Mouse (Mus musculus) erythroblast, embryonic 14.5 days (primary cell): ENCODE results near the gene Lztr1. TPM values are rescaled to one million over a fixed set of nuclear protein-coding genes. Genes with fewer than 3 reads are reported as not detected.

ENCODE experiments used
- H3K27me3 ChIP-seq: 2 replicates; pipeline ENCODE4 v1.6.1; 2012; ENCODE audit warnings: inconsistent platforms; ENCODE audit not compliant: control insufficient read depth
- H3K36me3 ChIP-seq: 2 replicates; pipeline ENCODE4 v1.6.1; 2012; ENCODE audit warnings: mild to moderate bottlenecking, inconsistent platforms; ENCODE audit not compliant: control insufficient read depth
- H3K4me1 ChIP-seq: 2 replicates; pipeline ENCODE4 v1.6.1; 2012; ENCODE audit warnings: inconsistent platforms; ENCODE audit not compliant: control insufficient read depth
- H3K4me3 ChIP-seq: replicated peaks from 2 replicates; pipeline ENCODE3; 2012; ENCODE audit warnings: moderate library complexity, mild to moderate bottlenecking, inconsistent platforms
- H3K9me3 ChIP-seq: 2 replicates; pipeline ENCODE4 v1.6.1; 2012; ENCODE audit warnings: low read length, inconsistent platforms, mixed read lengths; ENCODE audit not compliant: control insufficient read depth
- GATA1 ChIP-seq: IDR thresholded peaks from 2 replicates; pipeline ENCODE4 v1.6.1; 2012; ENCODE audit warnings: low read length, inconsistent platforms, mixed read lengths
- TAL1 ChIP-seq: IDR thresholded peaks from 3 replicates; pipeline ENCODE4 v1.6.1; 2012; ENCODE audit warnings: low read length, inconsistent platforms, mixed read lengths
- polyA plus RNA-seq: library from polyadenylated mRNA; stranded (reverse); fragments of >175 nt; gene quantifications from 2 replicates; pipeline ENCODE4 v1.2.3, GENCODE M21; 2012

Gene Lztr1
- polyA plus RNA-seq = 0.59 and 0.78 TPM in 2 replicates

DNA sequence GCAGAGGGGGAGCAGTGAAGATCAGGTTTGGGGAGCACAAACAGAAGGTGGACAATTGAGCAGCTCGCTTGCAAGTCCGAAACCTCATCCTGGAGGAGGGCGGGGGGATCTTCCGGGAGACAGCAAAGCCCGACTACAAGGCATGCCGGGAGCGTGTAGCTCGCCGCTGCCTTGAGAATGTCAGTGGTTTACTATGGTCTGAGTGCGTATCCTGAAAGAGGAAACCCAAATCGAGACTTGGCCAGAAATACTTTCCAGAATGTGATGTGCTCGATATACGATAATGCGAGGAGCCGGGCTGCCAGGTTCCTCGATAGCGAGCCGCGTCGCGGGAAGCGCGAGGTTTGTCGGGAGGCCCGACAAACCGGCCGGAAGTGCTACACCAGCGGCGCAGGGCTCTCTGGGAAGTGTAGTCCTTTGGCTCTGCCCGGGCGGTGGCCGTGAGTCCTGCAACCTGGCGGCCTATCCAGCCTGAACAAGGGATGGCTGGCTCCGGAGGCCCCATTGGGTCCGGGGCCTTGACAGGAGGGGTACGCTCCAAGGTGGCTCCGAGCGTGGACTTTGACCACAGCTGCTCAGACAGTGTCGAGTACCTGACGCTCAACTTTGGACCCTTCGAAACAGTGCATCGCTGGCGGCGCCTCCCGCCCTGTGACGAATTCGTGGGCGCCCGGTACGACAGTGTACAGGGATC, at the start of gene Lztr1:
Gene Lztr1 (plus strand): TSS at position 143 of the 694 bp plus-strand sequence.
- Histone ChIP-seq H3K36me3 (peaks cover 37% of the 10 kb centered on the region), H3K27me3 (peaks cover 22% of the 10 kb centered on the region), H3K9me3 (no peaks in the 10 kb centered on the region), H3K4me3 (peak within 1 kb of the TSS; percentile 83), H3K4me1 (peaks cover 39% of the 10 kb centered on the region)
- TF ChIP-seq TAL1 (no peak), GATA1 (no peak)

- peaks cover 52% of the 10 kb centered on the region for H3K4me1 ChIP-seq
- peaks cover 79% of the 10 kb centered on the region for H3K36me3 ChIP-seq
- H3K4me3 ChIP-seq = no peak overlapping the region
- no peaks in the 10 kb centered on the region for H3K27me3 ChIP-seq
- no peaks in the 10 kb centered on the region for H3K9me3 ChIP-seq
- no peak for TF ChIP-seq GATA1
- TF ChIP-seq TAL1 = no peak
Observed at GRCm38 (mm10) chr16:17460254-17460653, 48.2 kb upstream of the Lztr1 start.

DNA sequence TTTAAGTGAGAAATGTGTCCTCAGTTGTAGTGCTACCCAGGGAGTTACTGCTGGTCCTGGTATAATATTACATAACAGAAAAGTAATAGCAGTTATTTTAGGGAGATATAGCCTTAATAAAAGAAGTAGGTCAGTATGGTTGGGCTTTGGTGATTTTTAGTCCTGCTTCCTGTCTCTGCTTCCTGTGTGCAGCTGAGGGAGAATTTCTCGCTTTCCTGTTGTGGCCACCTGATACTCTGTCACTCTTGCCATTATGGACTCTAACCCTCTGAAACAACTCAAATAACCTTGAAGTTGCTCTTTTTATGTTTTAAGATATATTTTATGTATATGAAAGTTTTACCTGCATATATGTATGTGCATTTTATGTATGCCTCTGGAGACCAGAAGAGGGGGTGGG, 46.9 kb upstream of the Lztr1 start:
- H3K4me3 ChIP-seq = no peak overlapping the region
- H3K4me1 ChIP-seq = peaks cover 43% of the 10 kb centered on the region
- H3K36me3 ChIP-seq = peaks cover 73% of the 10 kb centered on the region
- H3K9me3 ChIP-seq = no peaks in the 10 kb centered on the region
- TF ChIP-seq TAL1 (no peak), GATA1 (no peak)
- no peaks in the 10 kb centered on the region for H3K27me3 ChIP-seq

DNA sequence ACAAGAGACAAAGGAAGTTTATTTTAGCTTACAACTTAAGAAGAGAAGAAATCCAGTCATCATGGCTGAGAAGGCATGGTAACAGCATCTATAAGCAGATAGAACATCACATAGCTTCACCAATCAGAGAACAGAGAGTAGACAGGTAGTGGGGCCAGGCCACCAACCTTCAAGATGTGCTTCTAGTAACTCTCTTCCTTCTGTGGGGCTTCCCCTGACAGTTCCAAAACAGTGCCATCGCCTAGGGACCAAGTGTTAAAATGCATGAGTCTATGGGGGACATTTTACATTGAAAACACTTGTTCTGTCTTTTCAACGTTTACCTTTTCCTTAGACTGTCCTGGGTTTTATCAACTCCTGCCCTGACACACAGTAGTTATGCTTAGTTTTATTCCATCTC, 45.3 kb upstream of the Lztr1 start:
- TF ChIP-seq GATA1 = no peak
- TF ChIP-seq TAL1 = no peak

DNA sequence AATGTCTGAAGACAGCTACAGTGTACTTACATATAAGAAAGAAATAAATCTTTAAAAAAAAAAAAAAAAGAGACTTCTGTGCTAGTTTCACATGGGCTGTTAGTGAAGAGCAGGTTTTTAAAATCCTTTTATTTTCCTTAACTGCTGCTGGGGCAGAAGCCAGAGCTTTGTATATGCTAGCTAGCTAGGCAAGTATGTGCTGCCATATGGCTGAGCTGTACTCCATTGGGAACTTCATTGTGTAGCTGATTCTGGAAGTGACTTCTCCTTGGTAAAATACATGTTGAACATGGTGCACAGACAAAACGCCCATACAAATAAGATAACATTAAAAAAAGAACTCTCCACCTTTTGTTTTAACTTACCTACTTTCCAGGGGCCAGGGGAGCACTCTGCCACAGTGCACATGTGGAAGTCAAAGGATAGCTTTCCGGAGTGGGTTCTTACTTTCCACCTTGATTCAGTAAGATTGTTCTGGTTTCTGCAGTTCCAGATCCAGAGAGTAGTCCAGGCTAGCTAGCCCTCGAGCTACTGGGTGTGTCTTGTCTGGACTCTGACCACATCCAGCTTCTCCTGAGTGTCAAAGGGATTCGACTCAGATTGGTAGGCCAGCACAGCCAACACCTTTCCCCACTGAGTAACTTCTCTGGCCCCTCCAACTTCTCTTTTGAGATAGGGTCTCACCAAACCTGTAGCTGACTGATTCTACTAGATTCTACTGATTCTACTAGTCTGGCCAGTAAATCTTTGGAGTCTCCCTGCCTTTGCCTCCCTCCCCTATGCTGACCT, 41.4 kb upstream of the Lztr1 start:
- TF ChIP-seq TAL1 (no peak), GATA1 (no peak)
- H3K9me3 ChIP-seq = no peaks in the 10 kb centered on the region
- peaks cover 10% of the 10 kb centered on the region for H3K4me1 ChIP-seq
- no peak overlapping the region for H3K4me3 ChIP-seq
- H3K36me3 ChIP-seq = peaks cover 71% of the 10 kb centered on the region
- H3K27me3 ChIP-seq = no peaks in the 10 kb centered on the region

More for the DNA sequence above, 45.3 kb upstream of the Lztr1 start:
- Histone ChIP-seq H3K27me3 (no peaks in the 10 kb centered on the region), H3K4me1 (peaks cover 35% of the 10 kb centered on the region), H3K36me3 (peaks cover 68% of the 10 kb centered on the region), H3K9me3 (no peaks in the 10 kb centered on the region), H3K4me3 (no peak overlapping the region)

GRCm38 (mm10) chr16:17472498-17472897, 36.0 kb upstream of the Lztr1 start:
- Histone ChIP-seq H3K36me3 (peaks cover 86% of the 10 kb centered on the region), H3K27me3 (no peaks in the 10 kb centered on the region), H3K9me3 (no peaks in the 10 kb centered on the region), H3K4me1 (peaks cover 15% of the 10 kb centered on the region), H3K4me3 (no peak overlapping the region)
- no peak for TF ChIP-seq GATA1
- no peak for TF ChIP-seq TAL1

- TF ChIP-seq GATA1 (no peak), TAL1 (no peak)
- no peaks in the 10 kb centered on the region for H3K9me3 ChIP-seq
- H3K4me3 ChIP-seq = no peak overlapping the region
- H3K4me1 ChIP-seq = peaks cover 27% of the 10 kb centered on the region
- peaks cover 83% of the 10 kb centered on the region for H3K36me3 ChIP-seq
- H3K27me3 ChIP-seq = no peaks in the 10 kb centered on the region
Observed at GRCm38 (mm10) chr16:17474091-17474490, 34.4 kb upstream of the Lztr1 start.

DNA sequence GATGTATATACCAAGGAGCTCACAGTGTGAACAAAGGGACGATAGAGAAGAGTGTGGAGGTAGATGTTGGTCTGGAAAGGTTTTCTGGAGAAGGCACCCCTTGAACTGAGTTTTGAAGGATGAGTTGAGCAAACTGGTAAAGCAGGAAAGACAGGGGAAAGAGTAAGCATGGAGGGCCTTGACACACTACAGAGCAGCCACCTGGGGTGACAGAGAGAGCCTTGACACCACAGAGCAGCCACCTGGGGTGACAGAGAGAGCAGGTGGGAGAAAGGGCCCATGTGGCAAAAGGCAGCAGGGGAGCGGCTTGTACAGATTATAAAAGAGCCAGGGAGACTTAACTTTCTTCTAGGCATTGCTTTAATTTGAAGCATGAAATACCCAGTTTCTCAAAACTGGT, 33.7 kb upstream of the Lztr1 start:
- H3K4me1 ChIP-seq = peaks cover 30% of the 10 kb centered on the region
- peaks cover 80% of the 10 kb centered on the region for H3K36me3 ChIP-seq
- H3K27me3 ChIP-seq = no peaks in the 10 kb centered on the region
- H3K9me3 ChIP-seq = no peaks in the 10 kb centered on the region
- no peak overlapping the region for H3K4me3 ChIP-seq
- TF ChIP-seq TAL1 (no peak), GATA1 (no peak)

DNA sequence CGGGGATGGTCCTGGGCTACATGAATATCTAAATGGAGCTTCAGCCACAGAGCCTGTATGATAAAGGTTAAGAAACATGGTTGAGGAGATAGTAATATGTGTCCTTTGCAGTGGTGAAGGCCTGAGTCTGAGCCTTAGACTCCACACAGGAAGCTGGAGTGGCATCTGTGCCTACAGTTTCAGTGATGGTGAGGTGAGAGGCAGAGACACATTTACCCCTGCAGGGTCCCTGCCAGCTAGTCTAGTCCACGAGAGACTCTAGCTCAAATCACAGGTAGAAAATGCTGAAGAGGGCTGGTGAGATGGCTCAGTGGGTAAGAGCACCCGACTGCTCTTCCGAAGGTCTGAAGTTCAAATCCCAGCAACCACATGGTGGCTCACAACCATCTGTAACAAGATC, 33.2 kb upstream of the Lztr1 start:
- TF ChIP-seq TAL1 (no peak), GATA1 (no peak)
- Histone ChIP-seq H3K4me3 (no peak overlapping the region), H3K36me3 (peaks cover 76% of the 10 kb centered on the region), H3K4me1 (peaks cover 32% of the 10 kb centered on the region), H3K27me3 (no peaks in the 10 kb centered on the region), H3K9me3 (no peaks in the 10 kb centered on the region)
